Mouse (Mus musculus): Measurements from ENCODE around the gene Ptpn11.

GRCm38 (mm10) chr5:121100886-121101580 is 90.2 kb downstream of the Ptpn11 start:
- TF ChIP-seq GATA1 (IDR thresholded peaks at IDR 0.05; ENCODE audit: low read length) (no peak), TAL1 (IDR thresholded peaks at IDR 0.05; ENCODE audit: low read length) (no peak)
